Mouse (Mus musculus): ENCODE data around the gene Camkmt. TPM values are rescaled to one million over a fixed set of nuclear protein-coding genes. Genes with fewer than 3 reads are reported as not detected.

Gene Camkmt
- polyA plus RNA-seq, 1 experiment, result 3.4 TPM

GRCm38 (mm10) chr17:85071088-85071775 is 19.1 kb upstream of the Camkmt start:
- no peaks in the 10 kb centered on the region for H3K36me3 ChIP-seq (ENCODE audit: control insufficient read depth, insufficient read depth, low read length)

GRCm38 (mm10) chr17:85072383-85072782 is 18.0 kb upstream of the Camkmt start:
- no peak for DNase-seq
- Histone ChIP-seq H3K4me3 (ENCODE audit: control insufficient read depth, insufficient read depth, low read length) (no peak overlapping the region), H3K27me3 (ENCODE audit: control insufficient read depth, insufficient read depth, low read length) (no peaks in the 10 kb centered on the region), H3K4me1 (replicated peaks; ENCODE audit: control insufficient read depth, insufficient read depth, low read length) (no peaks in the 10 kb centered on the region), H3K27ac (ENCODE audit: control insufficient read depth, insufficient read depth, low read length) (no peak overlapping the region), H3K36me3 (ENCODE audit: control insufficient read depth, insufficient read depth, low read length) (no peaks in the 10 kb centered on the region)
- no peak for TF ChIP-seq POLR2A (IDR thresholded peaks at IDR 0.05; ENCODE audit: control insufficient read depth, extremely low read depth, insufficient read depth, low read length, poor library complexity)
- WGBS, result 99% methylated on average over 11 of the region's 11 CpGs

More at GRCm38 (mm10) chr17:85071088-85071775, 19.1 kb upstream of the Camkmt start:
- 98% methylated on average over 8 of the region's 8 CpGs for WGBS
- Histone ChIP-seq H3K27me3 (ENCODE audit: control insufficient read depth, insufficient read depth, low read length) (no peaks in the 10 kb centered on the region), H3K4me1 (replicated peaks; ENCODE audit: control insufficient read depth, insufficient read depth, low read length) (no peaks in the 10 kb centered on the region), H3K4me3 (ENCODE audit: control insufficient read depth, insufficient read depth, low read length) (no peak overlapping the region), H3K27ac (ENCODE audit: control insufficient read depth, insufficient read depth, low read length) (no peak overlapping the region)
- DNase-seq, result no peak
- TF ChIP-seq CTCF (IDR thresholded peaks at IDR 0.05; ENCODE audit: borderline replicate concordance, control insufficient read depth, extremely low read depth, insufficient read depth, low read length, poor library complexity) (no peak), POLR2A (IDR thresholded peaks at IDR 0.05; ENCODE audit: control insufficient read depth, extremely low read depth, insufficient read depth, low read length, poor library complexity) (no peak)

GRCm38 (mm10) chr17:85073214-85073613 is 17.1 kb upstream of the Camkmt start:
- peaks cover 2% of the 10 kb centered on the region; the same call in 1 of the 2 replicates for H3K36me3 ChIP-seq (ENCODE audit: control insufficient read depth, insufficient read depth, low read length)
- H3K4me1 ChIP-seq (replicated peaks; ENCODE audit: control insufficient read depth, insufficient read depth, low read length), result no peaks in the 10 kb centered on the region
- TF ChIP-seq CTCF (IDR thresholded peaks at IDR 0.05; ENCODE audit: borderline replicate concordance, control insufficient read depth, extremely low read depth, insufficient read depth, low read length, poor library complexity), result no peak
- TF ChIP-seq POLR2A (IDR thresholded peaks at IDR 0.05; ENCODE audit: control insufficient read depth, extremely low read depth, insufficient read depth, low read length, poor library complexity), result no peak
- no peak overlapping the region for H3K4me3 ChIP-seq (ENCODE audit: control insufficient read depth, insufficient read depth, low read length)
- WGBS, result 97% methylated on average over 7 of the region's 7 CpGs
- no peak overlapping the region for H3K27ac ChIP-seq (ENCODE audit: control insufficient read depth, insufficient read depth, low read length)
- no peak for DNase-seq
- no peaks in the 10 kb centered on the region for H3K27me3 ChIP-seq (ENCODE audit: control insufficient read depth, insufficient read depth, low read length)

- Histone ChIP-seq H3K4me1 (replicated peaks; ENCODE audit: control insufficient read depth, insufficient read depth, low read length) (no peaks in the 10 kb centered on the region), H3K36me3 (ENCODE audit: control insufficient read depth, insufficient read depth, low read length) (peaks cover 5% of the 10 kb centered on the region; the same call in 1 of the 2 replicates), H3K4me3 (ENCODE audit: control insufficient read depth, insufficient read depth, low read length) (no peak overlapping the region), H3K27ac (ENCODE audit: control insufficient read depth, insufficient read depth, low read length) (no peak overlapping the region), H3K27me3 (ENCODE audit: control insufficient read depth, insufficient read depth, low read length) (no peaks in the 10 kb centered on the region)
- WGBS, result 97% methylated on average over 4 of the region's 4 CpGs
- TF ChIP-seq POLR2A (IDR thresholded peaks at IDR 0.05; ENCODE audit: control insufficient read depth, extremely low read depth, insufficient read depth, low read length, poor library complexity) (no peak), CTCF (IDR thresholded peaks at IDR 0.05; ENCODE audit: borderline replicate concordance, control insufficient read depth, extremely low read depth, insufficient read depth, low read length, poor library complexity) (no peak)
- no peak for DNase-seq
Measured at GRCm38 (mm10) chr17:85074083-85074482, 16.3 kb upstream of the Camkmt start.

- H3K4me1 ChIP-seq (replicated peaks; ENCODE audit: control insufficient read depth, insufficient read depth, low read length), result no peaks in the 10 kb centered on the region
- DNase-seq, result no peak
- H3K27ac ChIP-seq (ENCODE audit: control insufficient read depth, insufficient read depth, low read length), result no peak overlapping the region
- no peak overlapping the region for H3K4me3 ChIP-seq (ENCODE audit: control insufficient read depth, insufficient read depth, low read length)
- 95% methylated on average over 3 of the region's 3 CpGs for WGBS
- TF ChIP-seq CTCF (IDR thresholded peaks at IDR 0.05; ENCODE audit: borderline replicate concordance, control insufficient read depth, extremely low read depth, insufficient read depth, low read length, poor library complexity) (no peak), POLR2A (IDR thresholded peaks at IDR 0.05; ENCODE audit: control insufficient read depth, extremely low read depth, insufficient read depth, low read length, poor library complexity) (no peak)
- no peaks in the 10 kb centered on the region for H3K27me3 ChIP-seq (ENCODE audit: control insufficient read depth, insufficient read depth, low read length)
- peaks cover 5% of the 10 kb centered on the region; the same call in 1 of the 2 replicates for H3K36me3 ChIP-seq (ENCODE audit: control insufficient read depth, insufficient read depth, low read length)
Measured at GRCm38 (mm10) chr17:85079276-85079675, 11.1 kb upstream of the Camkmt start.

- no peak for DNase-seq
- Histone ChIP-seq H3K36me3 (ENCODE audit: control insufficient read depth, insufficient read depth, low read length) (peaks cover 5% of the 10 kb centered on the region; the same call in 1 of the 2 replicates), H3K4me3 (ENCODE audit: control insufficient read depth, insufficient read depth, low read length) (no peak overlapping the region), H3K27ac (ENCODE audit: control insufficient read depth, insufficient read depth, low read length) (no peak overlapping the region), H3K27me3 (ENCODE audit: control insufficient read depth, insufficient read depth, low read length) (no peaks in the 10 kb centered on the region), H3K4me1 (replicated peaks; ENCODE audit: control insufficient read depth, insufficient read depth, low read length) (no peaks in the 10 kb centered on the region)
- TF ChIP-seq POLR2A (IDR thresholded peaks at IDR 0.05; ENCODE audit: control insufficient read depth, extremely low read depth, insufficient read depth, low read length, poor library complexity), result no peak
- no peak for TF ChIP-seq CTCF (IDR thresholded peaks at IDR 0.05; ENCODE audit: borderline replicate concordance, control insufficient read depth, extremely low read depth, insufficient read depth, low read length, poor library complexity)
- 96% methylated on average over 11 of the region's 11 CpGs for WGBS
Measured at GRCm38 (mm10) chr17:85080781-85081180, 9.6 kb upstream of the Camkmt start.

Data from thymus, adult 2 months (tissue).